Mouse (Mus musculus): ENCODE measurements around the gene Sgca.

The Sgca gene

GRCm38 (mm10) chr11:94942282-94943023, 33.7 kb downstream of the Sgca start:
- DNase-seq = peak; percentile 75

- no peak for DNase-seq
Observed at GRCm38 (mm10) chr11:94941776-94942175, 34.4 kb downstream of the Sgca start.

- no peak for DNase-seq
Observed at GRCm38 (mm10) chr11:94941121-94941520, 35.0 kb downstream of the Sgca start.

GRCm38 (mm10) chr11:94939280-94939679, 36.8 kb downstream of the Sgca start:
- DNase-seq = peak; percentile 89

- no peak for DNase-seq
Observed at GRCm38 (mm10) chr11:94938296-94938695, 37.8 kb downstream of the Sgca start.

GRCm38 (mm10) chr11:94937787-94938186, 38.3 kb downstream of the Sgca start:
- DNase-seq = no peak

- DNase-seq = peak; percentile 42
Observed at GRCm38 (mm10) chr11:94937335-94937781, 38.8 kb downstream of the Sgca start.

GRCm38 (mm10) chr11:94936851-94937295, 39.3 kb downstream of the Sgca start:
- peak; percentile 96 for DNase-seq

- peak; percentile 59 for DNase-seq
Observed at GRCm38 (mm10) chr11:94936045-94936444, 40.1 kb downstream of the Sgca start, which contains the start of gene Col1a1. Gene Col1a1, plus strand, starts transcription at chr11:94936224.

- DNase-seq = no peak
Observed at GRCm38 (mm10) chr11:94934526-94934925, 41.6 kb downstream of the Sgca start.

GRCm38 (mm10) chr11:94933584-94933983, 42.5 kb downstream of the Sgca start:
- no peak for DNase-seq

GRCm38 (mm10) chr11:94930151-94930550, 46.0 kb downstream of the Sgca start:
- DNase-seq = no peak

- no peak for DNase-seq
Observed at GRCm38 (mm10) chr11:94929599-94929998, 46.5 kb downstream of the Sgca start.

- peak; percentile 90 for DNase-seq
Observed at GRCm38 (mm10) chr11:94928820-94929219, 47.3 kb downstream of the Sgca start.

- peak; percentile 34 for DNase-seq
Observed at GRCm38 (mm10) chr11:94927771-94928291, 48.3 kb downstream of the Sgca start.

GRCm38 (mm10) chr11:94926431-94926830, 49.7 kb downstream of the Sgca start:
- DNase-seq = peak; percentile 34

- no peak for DNase-seq
Observed at GRCm38 (mm10) chr11:94924977-94925376, 51.1 kb downstream of the Sgca start.

GRCm38 (mm10) chr11:94920996-94921401, 55.1 kb downstream of the Sgca start:
- DNase-seq = no peak

GRCm38 (mm10) chr11:94917717-94918116, 58.4 kb downstream of the Sgca start:
- no peak for DNase-seq

- peak; percentile 75 for DNase-seq
Observed at GRCm38 (mm10) chr11:94916477-94916876, 59.6 kb downstream of the Sgca start.

GRCm38 (mm10) chr11:94915675-94916403, 60.3 kb downstream of the Sgca start:
- DNase-seq = peak; percentile 83

GRCm38 (mm10) chr11:94913302-94914090, 62.6 kb downstream of the Sgca start:
- DNase-seq = peak; percentile 54

Measured in lung, postnatal 36 days (tissue).